Mouse (Mus musculus): Measurements from ENCODE around the gene Nfxl1.
"Not testable (repeated sequence)": the region's sequence is repeated elsewhere in the genome, so short reads cannot be mapped to it uniquely, and the experiment has no call there.

Gene Nfxl1

DNA sequence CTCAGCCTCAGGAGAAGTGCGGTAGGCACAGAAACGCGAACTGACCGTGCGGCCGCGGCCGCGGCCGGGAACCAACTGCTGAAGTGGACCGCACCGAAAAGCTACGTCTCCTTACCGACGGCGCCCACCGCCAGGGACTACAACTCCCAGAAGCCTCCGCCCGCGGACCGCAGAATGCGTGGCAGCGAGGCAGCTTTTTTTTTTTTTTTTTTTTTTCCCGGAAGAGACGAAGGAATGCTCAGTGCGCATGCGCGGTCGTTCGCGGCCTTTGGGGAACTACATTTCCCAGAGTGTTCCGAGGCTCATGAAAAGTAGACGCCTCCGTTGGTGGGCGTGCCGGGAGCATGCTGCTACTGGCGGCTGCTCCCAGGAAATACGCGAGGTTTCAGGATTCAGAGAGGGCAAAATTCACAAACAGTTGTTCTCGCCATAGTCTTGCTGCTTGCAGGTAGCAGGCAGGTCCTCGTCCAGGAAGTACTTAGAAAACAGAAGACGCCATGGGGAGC, at the start of gene Nfxl1:
Gene Nfxl1 (minus strand): TSS at position 141 of the 506 bp plus-strand sequence.
- peak; percentile 95 for DNase-seq (ENCODE audit: low spot score)

DNA sequence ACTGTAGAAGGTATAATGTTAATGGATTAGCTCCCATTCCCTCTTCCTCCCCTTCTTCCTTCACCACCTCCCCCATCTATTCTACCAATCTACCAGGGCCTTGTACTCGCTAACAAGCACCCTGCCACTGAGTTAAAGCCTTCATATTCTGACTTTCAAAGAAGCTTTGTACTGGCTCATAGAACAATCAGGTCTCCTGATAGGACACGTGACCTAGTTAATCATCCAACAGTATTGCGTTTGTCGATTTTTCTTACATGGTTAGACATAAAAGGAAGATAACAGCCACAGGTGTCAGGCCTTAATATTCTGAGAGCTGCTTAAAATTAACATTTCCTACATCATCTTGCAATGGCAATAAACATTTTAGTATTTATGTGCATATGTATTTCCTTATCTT, 43.7 kb upstream of the Nfxl1 start:
- no peak for DNase-seq (ENCODE audit: low spot score)

DNA sequence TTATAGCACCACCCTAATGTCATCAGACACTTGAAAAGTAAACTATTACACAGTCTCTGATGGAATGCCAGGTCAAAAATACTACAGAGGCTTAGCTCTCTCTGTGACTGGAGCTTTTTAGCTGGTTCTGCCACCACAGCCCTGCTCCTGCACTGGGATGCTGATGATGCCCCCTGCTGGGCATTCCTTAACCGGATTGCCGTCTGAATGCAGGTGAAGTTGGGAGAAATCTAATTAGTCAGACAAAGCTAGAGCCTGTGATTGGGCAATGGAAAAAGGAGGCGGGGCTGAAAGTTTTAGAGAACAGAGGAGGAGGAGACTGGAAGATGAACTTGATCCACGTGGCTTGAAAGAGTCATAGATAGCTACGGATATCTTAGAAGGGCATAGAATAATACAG, 41.5 kb upstream of the Nfxl1 start:
- DNase-seq (ENCODE audit: low spot score), result peak; percentile 13

DNA sequence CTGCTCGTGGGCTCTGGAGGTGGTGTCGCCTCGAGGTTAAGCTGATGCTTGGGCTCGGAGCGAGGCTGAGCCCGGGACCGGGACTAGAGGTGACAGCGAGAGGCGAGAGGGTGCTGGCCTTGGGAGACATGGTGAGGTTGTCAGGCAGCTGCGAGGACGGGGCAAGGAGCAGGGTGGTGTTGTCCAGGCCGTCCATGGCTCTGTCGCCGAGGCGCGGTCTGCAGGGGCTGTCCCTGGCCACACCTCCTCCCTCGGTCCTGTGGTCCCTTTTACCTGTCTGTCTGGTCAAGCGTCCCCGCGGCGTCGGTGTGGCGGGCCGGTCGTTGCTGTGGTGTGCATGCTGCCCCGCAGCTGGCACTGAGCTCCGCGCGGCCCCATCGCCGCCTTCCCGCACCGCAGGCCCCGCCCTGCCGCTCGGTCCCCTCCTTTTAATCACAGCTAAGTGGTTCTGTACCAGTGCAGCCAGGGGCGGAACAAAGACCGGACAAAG, 27.8 kb upstream of the Nfxl1 start, which contains the start of gene Gm5868:
Gene Gm5868 (minus strand): TSS at position 360 of the 490 bp plus-strand sequence.
- no peak for DNase-seq (ENCODE audit: low spot score)

DNA sequence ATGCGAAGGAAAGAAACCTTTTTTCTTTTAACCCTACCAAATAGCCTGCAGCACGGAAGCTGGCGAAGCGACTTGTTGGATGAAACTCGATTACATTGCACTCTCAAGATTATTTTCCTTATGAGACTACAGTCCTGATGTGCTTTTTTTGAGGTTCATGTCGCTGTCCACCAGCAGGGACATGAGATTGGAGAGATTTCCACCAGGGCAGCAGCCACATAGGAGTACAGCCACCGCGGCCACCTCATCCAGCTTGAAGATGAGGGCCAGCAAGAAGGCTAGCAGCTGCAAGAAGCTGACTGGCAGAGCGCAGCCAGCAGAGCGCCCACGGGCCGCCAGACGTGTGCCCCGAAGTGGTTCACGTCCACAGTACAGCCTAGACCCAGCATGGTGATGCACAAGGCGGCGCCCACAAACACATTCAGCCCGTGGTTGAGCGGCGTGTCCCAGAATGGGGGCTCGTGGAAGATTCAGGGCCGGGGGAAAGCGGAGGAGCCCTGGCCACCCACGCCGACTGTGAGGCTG, 27.2 kb upstream of the Nfxl1 start:
- not testable (repeated sequence) for DNase-seq (ENCODE audit: low spot score)

DNA sequence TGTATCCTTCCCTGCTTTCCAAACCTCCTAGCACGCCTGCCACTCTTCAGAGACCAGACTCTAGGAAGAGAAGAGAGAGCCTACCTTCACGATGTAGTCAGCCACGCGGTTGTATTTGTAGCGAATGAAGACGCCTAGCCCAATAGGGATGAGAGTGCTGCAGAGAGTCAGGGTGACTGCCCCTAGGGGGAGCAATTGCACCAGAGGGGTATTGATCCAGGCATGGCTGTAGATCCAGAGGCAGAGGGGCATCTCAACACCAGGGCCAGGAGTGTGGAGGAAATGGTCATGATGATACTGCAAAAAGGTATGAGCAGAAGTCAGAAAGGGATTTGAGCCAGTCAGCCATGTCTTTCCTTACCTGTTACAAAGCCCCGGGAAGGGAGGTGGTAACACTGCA, 26.6 kb upstream of the Nfxl1 start:
- not testable (repeated sequence) for DNase-seq (ENCODE audit: low spot score)

DNA sequence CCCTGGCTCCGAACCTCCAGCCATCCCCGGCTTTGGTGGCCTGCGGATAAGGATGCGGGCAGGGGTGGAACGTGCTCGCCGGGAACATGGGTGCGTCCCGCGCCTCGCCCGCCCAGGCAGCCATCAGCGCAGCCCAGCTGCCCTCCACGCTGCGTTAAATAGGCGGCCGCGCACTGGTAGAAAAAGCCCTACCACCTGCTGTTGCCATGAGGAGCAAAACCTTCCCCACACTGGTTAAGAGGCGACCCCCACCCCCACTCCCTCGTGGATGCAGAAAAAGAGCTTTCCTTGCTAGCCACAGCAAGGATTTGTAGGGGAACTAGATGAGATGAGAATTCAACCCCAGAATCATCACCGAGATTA, 21.5 kb upstream of the Nfxl1 start, which contains the start of gene Zar1:
Gene Zar1 (minus strand): TSS at position 285 of the 363 bp plus-strand sequence.
- DNase-seq (ENCODE audit: low spot score), result not testable (repeated sequence)

DNA sequence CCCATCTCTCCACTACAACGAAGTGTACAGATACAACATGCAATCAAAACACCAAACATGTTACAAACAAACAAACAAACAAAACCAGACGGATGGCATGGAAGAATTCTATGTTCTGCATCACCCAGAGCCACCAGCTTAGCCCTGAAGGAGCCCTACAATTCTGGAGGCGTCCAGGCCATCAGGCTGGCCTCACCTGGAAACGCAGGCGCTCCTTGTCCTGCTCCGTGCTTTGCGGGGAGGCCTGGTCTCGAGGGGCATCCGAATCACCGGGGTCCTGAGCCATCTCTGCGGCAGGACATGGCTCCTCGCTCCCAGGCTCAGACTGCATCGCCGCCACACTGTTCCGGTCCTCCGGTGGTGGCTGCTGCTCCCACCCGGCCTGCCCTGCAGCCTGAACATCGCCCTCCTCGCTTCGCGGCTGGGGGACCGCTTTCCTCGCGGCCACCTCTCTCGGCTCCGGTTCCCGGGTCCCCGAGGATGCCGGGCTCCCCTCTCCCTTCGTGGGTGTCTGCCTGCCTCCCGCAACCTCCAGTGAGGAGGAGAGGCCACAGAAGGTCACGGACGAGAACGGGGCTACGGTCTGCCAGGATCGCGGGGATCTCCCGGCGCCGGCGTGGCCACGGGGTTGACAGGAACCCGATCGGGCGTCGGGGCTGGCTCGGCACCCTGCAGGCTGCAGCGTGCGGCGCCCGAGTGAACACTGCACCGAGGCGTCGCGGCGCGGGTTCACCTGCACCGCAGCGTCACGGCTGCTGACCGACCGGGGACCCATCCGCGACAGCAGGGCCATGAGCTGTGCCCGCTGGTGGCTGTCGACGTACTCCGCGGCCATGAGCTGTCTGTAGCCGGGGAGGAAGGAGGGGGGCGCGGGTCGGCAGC, 20.8 kb upstream of the Nfxl1 start:
- not testable (repeated sequence) for DNase-seq (ENCODE audit: low spot score)

DNA sequence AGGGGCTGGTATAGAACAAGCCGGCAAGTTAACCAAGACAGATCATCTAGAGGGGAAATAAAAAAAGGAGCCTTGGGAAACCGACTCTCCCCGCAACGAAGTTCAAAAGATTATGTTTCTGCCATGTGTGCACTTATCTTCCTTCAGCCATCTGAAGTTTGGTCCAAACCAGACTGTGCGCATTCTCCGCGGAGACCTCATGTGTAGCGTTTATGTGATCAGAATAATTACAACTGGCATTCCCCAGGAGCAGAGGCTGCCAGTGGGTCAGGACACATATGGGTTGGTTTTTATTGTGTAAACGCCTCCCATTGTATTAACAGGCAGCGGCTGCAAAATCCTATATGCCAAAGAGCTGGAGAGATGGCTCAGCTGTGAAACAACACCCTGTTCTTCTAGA, 20.1 kb upstream of the Nfxl1 start:
- not testable (repeated sequence) for DNase-seq (ENCODE audit: low spot score)

DNA sequence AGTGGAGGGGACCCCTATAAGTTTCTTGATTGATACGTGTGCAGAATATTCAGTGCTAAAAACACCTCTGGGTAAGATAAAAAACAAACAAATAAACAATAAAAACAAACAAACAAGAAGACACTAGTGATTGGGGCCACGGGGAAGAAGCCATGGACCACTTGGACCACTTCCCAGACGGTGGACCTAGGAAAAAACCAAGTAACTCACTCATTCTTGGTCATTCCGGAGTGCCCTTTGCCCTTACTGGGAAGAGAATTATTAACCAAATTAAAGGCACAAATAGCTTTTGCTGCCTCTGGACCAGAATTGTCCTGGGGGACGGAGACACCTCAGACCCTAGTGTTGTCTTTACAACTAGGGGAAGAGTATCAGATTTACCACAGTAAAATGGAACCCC, 6.1 kb upstream of the Nfxl1 start:
- DNase-seq (ENCODE audit: low spot score), result no peak

DNA sequence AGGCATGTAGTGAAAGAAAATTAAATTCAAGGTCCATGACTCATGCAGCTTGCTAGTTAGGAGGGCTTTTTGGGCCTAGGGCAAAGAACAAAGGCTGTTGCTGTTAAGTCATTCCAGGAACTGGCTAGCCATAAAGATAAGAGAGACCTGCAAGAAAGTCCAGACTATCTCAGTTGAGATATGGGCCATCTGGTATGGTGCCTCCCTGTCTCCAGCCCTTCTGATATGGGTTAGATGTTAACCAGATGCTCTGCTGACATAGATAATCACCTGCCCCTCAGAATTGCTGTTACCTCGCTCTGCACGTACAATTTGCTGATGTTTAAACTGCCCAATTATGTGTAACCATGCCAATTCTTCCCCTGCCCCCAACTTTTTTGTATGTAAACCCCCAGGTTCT, 3.7 kb upstream of the Nfxl1 start:
- not testable (repeated sequence) for DNase-seq (ENCODE audit: low spot score)

DNA sequence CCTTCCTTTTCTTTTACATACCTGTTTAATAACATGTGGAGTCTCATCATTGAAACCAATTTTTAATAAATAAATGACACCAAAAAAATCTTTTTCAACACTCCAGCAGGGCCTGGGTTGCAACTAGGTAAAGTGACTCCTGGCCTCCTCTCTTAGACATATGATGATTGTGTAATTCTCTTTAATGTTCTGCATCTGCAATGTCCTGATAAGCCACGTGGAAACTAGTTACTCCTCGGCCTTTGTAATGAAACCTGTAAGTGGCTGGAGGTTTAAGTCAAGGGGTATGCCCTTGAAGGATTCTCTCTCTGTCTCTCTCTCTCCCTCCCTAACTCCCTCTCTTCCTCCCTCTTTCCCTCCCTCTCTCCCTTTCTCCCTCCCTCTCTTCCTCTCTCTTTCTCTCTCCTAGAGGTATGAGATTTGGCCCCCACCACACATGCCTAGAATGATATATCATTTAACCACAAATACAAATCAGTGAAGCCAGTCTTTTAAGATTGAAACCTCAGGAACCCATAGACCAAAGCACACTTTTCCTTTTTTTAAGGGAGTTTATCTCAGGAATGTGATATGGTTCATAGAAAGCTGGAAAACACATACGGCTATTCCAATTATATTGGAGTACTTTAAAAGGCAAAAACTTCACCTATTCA, 1.6 kb upstream of the Nfxl1 start:
- DNase-seq (ENCODE audit: low spot score), result no peak

DNA sequence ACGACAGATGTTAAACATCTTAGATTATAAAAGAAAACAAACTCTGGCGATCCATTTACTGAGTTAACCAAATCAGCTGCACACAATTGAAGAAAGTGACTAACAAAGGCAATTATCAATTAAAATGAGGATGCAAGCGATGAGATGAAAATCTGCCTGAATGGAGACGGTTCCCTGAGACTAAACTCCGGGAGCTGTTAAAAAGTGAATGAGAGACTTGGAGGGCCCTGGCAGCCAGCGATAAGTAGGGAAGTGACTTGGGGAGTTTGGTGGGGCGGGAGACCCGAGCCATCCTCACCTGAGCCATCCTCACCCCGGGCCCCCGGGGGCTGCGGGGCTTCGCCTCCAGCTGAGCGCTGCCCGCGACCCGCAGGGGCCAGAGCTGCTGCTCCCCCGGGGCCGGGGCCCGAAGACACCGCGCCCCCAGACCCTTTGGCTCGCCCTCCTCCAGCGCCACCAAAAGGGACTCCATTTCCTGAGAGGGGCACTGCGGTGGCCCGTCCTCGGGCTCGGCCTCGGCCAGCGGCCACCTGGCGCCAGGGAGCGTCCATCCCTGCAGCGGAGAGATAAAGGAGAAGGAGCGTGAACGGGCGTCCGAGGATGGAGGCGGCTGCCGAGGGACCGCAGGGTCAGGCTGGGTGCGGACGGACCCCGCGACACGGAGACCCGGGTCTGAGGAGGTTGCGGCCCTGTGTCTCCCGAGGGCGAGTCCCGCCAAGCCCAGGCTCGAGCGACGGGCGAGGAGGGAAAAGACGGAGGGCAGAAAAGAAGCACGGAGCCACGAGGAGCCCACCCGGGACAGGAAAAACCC, 563 bp downstream of the Nfxl1 start:
- DNase-seq (ENCODE audit: low spot score), result peak; percentile 18

DNA sequence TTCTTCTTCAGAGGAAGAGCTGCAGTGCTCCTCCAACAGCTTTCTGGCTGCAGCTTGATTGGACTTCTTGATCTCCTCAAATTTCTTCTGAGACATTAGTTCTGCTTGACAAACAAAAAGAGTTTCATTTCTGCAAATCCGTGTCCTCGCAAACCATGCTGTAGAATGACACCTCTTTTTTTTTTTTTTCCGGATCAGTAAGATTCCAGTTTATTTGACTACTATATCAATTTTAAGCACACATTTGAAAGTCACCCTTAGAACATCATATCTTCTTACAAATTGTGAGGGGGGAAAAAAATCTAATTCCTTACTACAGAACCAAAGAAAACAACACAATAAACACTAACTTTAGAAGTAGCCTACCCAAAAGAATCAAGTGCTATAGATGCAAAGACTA, 3.2 kb downstream of the Nfxl1 start:
- no peak for DNase-seq (ENCODE audit: low spot score)

DNA sequence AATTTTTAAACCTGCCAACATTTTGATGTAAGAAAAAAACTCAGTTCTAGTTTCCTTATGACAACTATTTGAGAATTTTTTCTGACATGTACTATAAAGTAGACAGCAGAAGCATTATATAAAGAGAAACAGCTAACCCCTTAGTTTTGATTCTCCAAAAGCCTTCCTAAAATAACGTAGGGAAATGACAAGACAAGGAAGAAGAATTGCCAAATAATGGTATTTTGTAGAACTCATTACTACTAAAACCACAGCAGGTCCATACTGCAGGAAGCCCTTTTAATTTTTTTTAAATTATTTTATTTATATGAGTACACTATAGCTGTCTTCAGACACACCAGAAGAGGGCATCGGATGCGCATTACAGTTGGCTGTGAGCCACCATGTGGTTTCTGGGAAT, 8.3 kb downstream of the Nfxl1 start:
- DNase-seq (ENCODE audit: low spot score), result no peak

DNA sequence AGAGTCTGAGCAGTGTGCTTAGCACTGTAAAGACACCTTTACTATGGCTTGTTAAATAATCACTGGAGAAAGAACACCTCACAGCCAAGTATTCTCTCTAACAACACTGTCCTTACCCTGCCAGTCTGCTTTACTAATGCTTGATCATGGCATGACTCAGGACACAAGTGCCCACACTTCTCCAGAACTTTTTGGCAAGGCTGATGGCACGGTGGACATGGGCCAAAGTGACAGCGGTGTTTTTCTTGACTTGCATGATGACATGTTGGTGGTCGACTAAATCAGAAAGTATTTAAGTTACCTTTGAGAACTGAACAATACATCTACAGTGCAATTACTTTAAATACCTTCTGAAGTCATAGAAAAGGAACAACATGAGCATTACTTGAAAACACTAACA, 30.6 kb downstream of the Nfxl1 start:
- no peak for DNase-seq (ENCODE audit: low spot score)

DNA sequence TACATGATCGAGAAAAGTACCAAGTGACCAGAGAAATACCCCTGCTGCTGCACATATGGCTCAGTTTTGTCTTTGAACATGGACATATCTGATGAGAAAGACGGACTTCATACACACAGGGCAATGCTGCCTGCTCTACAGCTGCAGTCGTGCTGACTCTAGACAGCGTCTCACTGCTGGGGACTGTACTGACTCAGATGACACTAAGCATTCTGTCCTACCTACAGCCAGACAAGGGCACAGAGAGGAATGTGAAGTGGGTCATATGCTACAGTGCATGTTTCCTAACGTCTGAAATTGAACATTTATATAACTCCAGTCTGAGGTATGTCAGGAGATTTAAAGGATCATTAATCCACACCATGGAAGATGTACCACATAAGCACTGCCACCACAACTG, 45.7 kb downstream of the Nfxl1 start:
- no peak for DNase-seq (ENCODE audit: low spot score)

DNA sequence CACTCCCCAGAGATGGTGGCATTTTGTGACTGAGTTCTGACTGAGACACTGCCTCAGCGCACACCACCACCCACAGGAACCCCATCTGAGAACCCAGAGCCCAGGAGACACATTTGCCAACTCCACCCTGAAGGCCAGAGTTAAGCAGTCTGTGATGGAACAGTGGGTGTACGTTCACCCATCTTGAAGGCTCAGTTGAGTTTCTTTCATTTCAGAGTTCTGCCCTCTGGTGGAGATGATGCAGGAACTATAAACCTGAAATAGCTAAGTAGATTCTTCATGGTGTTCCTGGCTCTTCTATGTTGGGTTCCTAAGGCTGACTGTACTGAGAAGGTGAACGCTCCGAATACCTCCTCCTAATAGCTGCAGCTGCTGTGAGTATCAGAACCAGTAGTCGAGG, 53.7 kb downstream of the Nfxl1 start:
- no peak for DNase-seq (ENCODE audit: low spot score)

DNA sequence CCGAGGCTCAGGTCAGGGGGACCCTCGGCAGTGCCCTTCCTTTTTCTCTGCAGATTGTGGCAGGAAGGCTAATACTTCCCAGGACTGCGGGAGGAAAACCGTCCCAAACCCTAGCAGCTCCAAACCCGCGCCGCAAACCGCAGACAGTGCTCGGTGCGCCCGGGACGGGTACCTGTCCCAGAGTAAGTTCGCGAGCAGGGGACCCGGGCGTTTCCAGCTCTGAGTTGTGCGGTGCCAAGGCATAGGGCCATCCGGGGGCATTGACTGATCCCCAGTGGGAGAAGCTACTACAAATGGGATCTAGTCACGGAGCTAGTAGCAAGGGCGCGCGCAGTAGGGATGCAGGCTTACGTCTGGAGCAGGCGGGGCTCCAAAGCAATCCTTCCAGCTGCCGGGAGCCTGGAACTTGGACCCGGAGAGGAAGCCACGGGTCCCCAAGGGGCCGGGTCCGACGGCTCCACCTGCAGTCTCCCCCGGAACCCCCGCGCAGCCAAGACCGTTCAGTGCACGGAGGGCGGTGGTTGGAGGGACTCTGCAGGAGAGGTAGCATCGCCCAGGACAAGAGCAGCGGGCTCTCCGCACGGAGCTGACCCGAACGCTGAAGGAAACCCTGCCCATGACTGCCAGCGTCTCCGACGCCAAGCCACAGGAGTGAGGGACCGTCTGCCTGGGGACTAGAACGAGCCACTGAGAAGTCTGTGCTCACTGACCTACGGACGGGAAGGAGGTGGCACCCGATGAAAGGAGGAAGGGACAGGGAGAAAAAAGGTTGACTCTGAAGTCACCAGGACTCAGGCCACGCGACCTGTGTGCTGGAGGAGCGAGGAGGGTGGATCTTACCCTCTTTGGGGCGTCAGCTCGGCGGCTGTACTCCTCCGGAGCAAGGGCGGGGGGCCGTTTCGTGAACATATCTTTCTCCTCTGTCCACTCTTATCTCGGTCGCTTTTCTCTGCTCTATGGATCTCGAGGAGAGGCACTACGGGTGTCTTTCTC, 55.7 kb downstream of the Nfxl1 start, which contains the start of gene Corin:
Gene Corin (minus strand): TSS at position 943 of the 993 bp plus-strand sequence.
- DNase-seq (ENCODE audit: low spot score), result no peak

DNA sequence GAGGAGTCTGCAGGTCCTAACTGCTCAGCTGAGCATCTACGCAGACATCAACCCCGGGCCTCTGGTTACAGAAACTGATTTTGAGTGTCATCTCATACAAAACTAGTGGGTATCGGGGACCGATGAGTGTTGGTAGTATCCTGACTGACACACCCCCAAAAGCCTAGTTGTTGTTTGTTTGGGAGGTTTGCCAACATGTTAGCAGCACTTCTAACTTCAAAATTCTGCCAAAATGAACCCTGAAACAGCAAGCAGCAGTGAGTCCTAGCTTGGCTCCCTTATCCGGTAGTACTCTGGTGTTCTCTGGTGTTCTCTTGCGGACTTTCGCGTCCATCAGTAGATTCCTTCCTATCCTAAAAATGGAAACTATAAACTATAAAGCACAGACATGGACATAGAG, 56.7 kb downstream of the Nfxl1 start:
- no peak for DNase-seq (ENCODE audit: low spot score)

Data from ovary, adult 18-20 months (tissue).